Mouse (Mus musculus) stomach, embryonic 14.5 days (tissue): ENCODE data around the gene Tent4a. TPM values are rescaled to one million over a fixed set of nuclear protein-coding genes. Genes with fewer than 3 reads are reported as not detected.

Experiments
- ATAC-seq: fragments of 200-750 bp; cut with Nextera tagmentation; 2 replicates; pipeline ENCODE4 v1.8.0; 2017; ENCODE audit warnings: low read depth, moderate TSS enrichment; ENCODE audit not compliant: insufficient number of reproducible peaks, insufficient read depth, low FRiP score
- H3K27ac ChIP-seq: fragments of 300-500 bp; sonication (generic); 2 replicates; pipeline ENCODE4 v1.5.1; 2014; ENCODE audit warnings: mild to moderate bottlenecking, low read length, moderate library complexity, mixed read lengths
- H3K27me3 ChIP-seq: fragments of 300-500 bp; sonication (generic); 2 replicates; pipeline ENCODE4 v1.6.1; 2014; ENCODE audit warnings: low read length, control low read depth, mixed read lengths; ENCODE audit not compliant: control insufficient read depth, insufficient read depth
- H3K36me3 ChIP-seq: fragments of 300-500 bp; sonication (generic); 2 replicates; pipeline ENCODE4 v1.6.1; 2014; ENCODE audit warnings: mild to moderate bottlenecking, control low read depth, low read length, moderate library complexity, mixed read lengths; ENCODE audit not compliant: control insufficient read depth, insufficient read depth
- H3K4me1 ChIP-seq: fragments of 300-500 bp; sonication (generic); 2 replicates; pipeline ENCODE4 v1.6.1; 2014; ENCODE audit warnings: low read length, control low read depth, mixed read lengths; ENCODE audit not compliant: control insufficient read depth, insufficient read depth
- H3K4me2 ChIP-seq: fragments of 300-500 bp; sonication (generic); replicated peaks from 2 replicates; pipeline ENCODE4 v1.6.1; 2014; ENCODE audit warnings: low read depth, low read length, control low read depth
- H3K4me3 ChIP-seq: fragments of 300-500 bp; sonication (generic); 2 replicates; pipeline ENCODE4 v1.5.1; 2014; ENCODE audit warnings: low read depth, low read length, control low read depth
- H3K9ac ChIP-seq: fragments of 300-500 bp; sonication (generic); replicated peaks from 2 replicates; pipeline ENCODE4 v1.6.1; 2014; ENCODE audit warnings: low read depth, mild to moderate bottlenecking, control low read depth, low read length, moderate library complexity, mixed read lengths
- H3K9me3 ChIP-seq: fragments of 300-500 bp; sonication (generic); 2 replicates; pipeline ENCODE4 v1.6.1; 2016; ENCODE audit warnings: low read depth, low read length, control low read depth; ENCODE audit not compliant: control insufficient read depth
- WGBS: fragments of 180-500 bp; shearing (Covaris S2); extraction: QIAGEN DNeasy Blood & Tissue Kit; methylation state at CpG from one replicate; pipeline ENCODE4 v1.1.7; 2014; 5-methylcytosine and 5-hydroxymethylcytosine counted together
- polyA plus RNA-seq: library from polyadenylated mRNA; unstranded; fragments of >200 nt; fragmentation: Nextera tagmentation; extraction: Ambion mirVana; gene quantifications from 2 replicates; pipeline ENCODE4 v1.2.1, GENCODE M21; 2014

Gene Tent4a
- polyA plus RNA-seq, 1 experiment from 2014 or later: 8.8 TPM

- Histone ChIP-seq H3K27ac (no peak overlapping the region), H3K9me3 (no peaks in the 10 kb centered on the region), H3K4me3 (no peak overlapping the region), H3K36me3 (no peaks in the 10 kb centered on the region), H3K4me2 (no peak overlapping the region), H3K9ac (no peak overlapping the region), H3K27me3 (no peaks in the 10 kb centered on the region), H3K4me1 (no peaks in the 10 kb centered on the region)
- ATAC-seq: no peak
- WGBS: 19% methylated on average over 8 of the region's 8 CpGs
Observed at GRCm38 (mm10) chr13:69459657-69460458, 74.6 kb downstream of the Tent4a start.

- ATAC-seq: no peak
- 91% methylated on average over 2 of the region's 2 CpGs for WGBS
Observed at GRCm38 (mm10) chr13:69458891-69459290, 75.5 kb downstream of the Tent4a start.

DNA sequence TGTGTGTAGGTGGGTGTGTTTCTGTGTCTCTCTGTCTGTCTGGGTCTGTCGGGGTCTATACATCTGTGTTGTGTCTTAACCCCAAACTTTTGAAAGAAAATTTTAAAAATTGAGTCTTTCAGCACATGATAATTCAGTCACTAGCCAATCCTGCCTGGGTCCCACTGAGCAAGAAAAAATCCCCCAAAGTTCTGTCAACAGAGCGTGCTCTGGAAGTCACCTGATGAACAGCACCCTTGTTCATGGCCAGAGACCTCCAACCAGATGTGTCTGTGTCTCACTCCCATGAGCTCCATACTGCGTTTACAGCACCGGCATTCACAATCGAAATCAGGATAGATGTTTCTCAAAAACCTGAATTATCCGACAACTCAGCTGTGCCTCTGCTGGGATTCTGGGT, 76.0 kb downstream of the Tent4a start:
- Histone ChIP-seq H3K36me3 (no peaks in the 10 kb centered on the region), H3K9ac (no peak overlapping the region), H3K4me3 (no peak overlapping the region), H3K4me2 (no peak overlapping the region), H3K9me3 (no peaks in the 10 kb centered on the region), H3K4me1 (no peaks in the 10 kb centered on the region), H3K27me3 (no peaks in the 10 kb centered on the region), H3K27ac (no peak overlapping the region)
- no peak for ATAC-seq
- 92% methylated on average over 6 of the region's 6 CpGs for WGBS

More at GRCm38 (mm10) chr13:69458891-69459290, 75.5 kb downstream of the Tent4a start:
- H3K4me1 ChIP-seq: no peaks in the 10 kb centered on the region
- H3K9me3 ChIP-seq: no peaks in the 10 kb centered on the region
- H3K9ac ChIP-seq: no peak overlapping the region
- no peak overlapping the region for H3K4me3 ChIP-seq
- no peak overlapping the region for H3K4me2 ChIP-seq
- H3K27ac ChIP-seq: no peak overlapping the region
- no peaks in the 10 kb centered on the region for H3K27me3 ChIP-seq
- no peaks in the 10 kb centered on the region for H3K36me3 ChIP-seq

GRCm38 (mm10) chr13:69457105-69457504, 77.3 kb downstream of the Tent4a start:
- Histone ChIP-seq H3K4me1 (no peaks in the 10 kb centered on the region), H3K27ac (no peak overlapping the region), H3K36me3 (no peaks in the 10 kb centered on the region), H3K27me3 (no peaks in the 10 kb centered on the region), H3K9me3 (no peaks in the 10 kb centered on the region), H3K4me3 (no peak overlapping the region), H3K4me2 (no peak overlapping the region), H3K9ac (no peak overlapping the region)
- no peak for ATAC-seq
- 57% methylated on average over 2 of the region's 2 CpGs for WGBS

DNA sequence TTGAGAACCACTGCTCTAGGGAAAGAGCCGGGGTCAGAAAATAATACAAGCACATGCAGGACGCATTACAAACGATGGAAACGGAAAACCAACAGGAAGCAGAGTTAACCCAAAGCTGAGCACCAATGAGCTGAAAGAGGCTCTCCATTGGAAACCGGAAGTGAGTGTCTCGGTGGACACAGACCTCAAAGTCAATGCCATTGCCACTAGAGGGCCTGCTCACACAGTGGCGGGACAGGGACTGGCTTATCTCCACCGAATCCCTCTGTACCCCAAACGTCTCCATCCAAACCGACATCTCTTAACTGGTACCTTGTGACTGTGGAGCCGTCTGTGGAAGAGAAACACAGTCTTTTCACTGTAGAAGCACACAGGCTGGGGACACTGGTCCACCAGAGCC, 77.8 kb downstream of the Tent4a start:
- Histone ChIP-seq H3K4me1 (no peaks in the 10 kb centered on the region), H3K4me3 (no peak overlapping the region), H3K27ac (no peak overlapping the region), H3K9ac (no peak overlapping the region), H3K9me3 (no peaks in the 10 kb centered on the region), H3K27me3 (no peaks in the 10 kb centered on the region), H3K36me3 (no peaks in the 10 kb centered on the region), H3K4me2 (no peak overlapping the region)
- 79% methylated on average over 11 of the region's 11 CpGs for WGBS
- no peak for ATAC-seq

DNA sequence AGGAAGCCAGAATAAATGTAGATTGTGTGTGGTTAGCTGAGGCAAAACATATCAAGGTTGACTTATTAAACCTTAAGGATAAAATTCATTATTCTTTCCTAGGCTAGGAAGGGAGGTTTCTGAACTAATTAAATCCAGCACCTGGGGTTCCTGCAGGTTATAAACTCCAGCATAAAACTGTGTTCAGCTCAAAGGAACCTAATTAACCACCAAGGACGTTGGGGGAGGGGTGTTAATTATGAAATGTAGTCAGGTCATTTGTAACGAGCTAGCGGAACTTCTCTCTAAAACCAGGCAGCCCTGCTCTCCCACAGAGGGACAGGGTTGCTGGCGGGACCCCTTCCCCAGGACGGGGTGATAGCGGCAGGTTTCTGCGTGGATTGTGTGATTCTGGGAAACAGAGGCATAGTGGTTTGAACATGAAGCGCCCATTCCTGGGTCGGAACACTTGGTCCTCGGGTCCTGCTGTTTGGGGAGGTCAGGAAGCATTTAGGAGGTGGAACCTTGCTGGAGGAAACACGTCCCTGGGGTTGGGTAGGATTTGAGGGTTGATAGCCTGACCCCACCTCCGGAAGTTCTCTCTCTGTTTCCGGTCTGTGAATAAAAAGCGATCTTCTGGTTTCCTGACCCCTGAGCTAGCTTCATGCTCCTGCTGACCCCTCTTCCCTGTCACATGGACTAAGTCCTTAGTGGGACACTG, 78.8 kb downstream of the Tent4a start:
- WGBS: 84% methylated on average over 14 of the region's 14 CpGs
- Histone ChIP-seq H3K4me1 (no peaks in the 10 kb centered on the region), H3K9ac (no peak overlapping the region), H3K4me3 (no peak overlapping the region), H3K27ac (no peak overlapping the region), H3K9me3 (no peaks in the 10 kb centered on the region), H3K4me2 (no peak overlapping the region), H3K27me3 (no peaks in the 10 kb centered on the region), H3K36me3 (no peaks in the 10 kb centered on the region)
- ATAC-seq: no peak

Other genes starting within 250 kb of the Tent4a start
- gene Nsun2, start 871 bp downstream of the Tent4a start, polyA plus RNA-seq: 110 and 116 TPM in 2 replicates
- gene Srd5a1, start 76.8 kb upstream of the Tent4a start, polyA plus RNA-seq: 35.3 and 36.0 TPM in 2 replicates
- 0.17 and 0.31 TPM in 2 replicates for gene Ube2ql1, start 205.3 kb upstream of the Tent4a start, polyA plus RNA-seq